8 mouse cellular contexts compared by ENCODE assay signal in the genomic region with DNA sequence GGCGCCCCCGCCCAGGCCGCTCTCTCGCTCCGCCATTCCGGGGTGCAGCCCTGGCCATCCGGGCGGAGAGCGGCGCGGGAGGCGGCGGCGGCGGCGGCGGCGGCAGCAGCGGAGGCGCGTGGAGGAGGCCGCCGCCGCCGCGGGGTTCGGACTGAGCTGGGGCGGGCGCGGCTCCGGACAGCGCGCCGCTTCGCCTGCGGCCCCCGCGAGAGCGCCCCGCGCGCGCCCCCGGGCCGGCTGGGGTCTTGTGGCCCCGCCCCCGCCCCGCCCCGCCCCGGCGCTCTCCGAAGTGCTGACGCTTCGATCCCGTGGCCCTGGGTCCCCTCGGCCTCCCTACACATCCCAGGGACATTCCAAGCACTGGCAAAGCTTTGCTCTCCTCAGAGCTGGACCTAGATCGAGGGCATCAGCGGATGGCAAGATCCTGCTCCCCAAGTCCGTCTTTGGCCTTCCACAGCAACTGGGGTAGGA. TPM values are rescaled to one million over a fixed set of nuclear protein-coding genes. Genes with fewer than 3 reads are reported as not detected.
A peak's percentile ranks its signal among the peaks of the same experiment; 100 is the strongest.
DNase-seq lines count a peak whose midpoint lies in the region; ATAC-seq and TF ChIP-seq lines count a peak whose summit lies in the region.

Mapk8ip1 (minus strand) TSS at position 173 of the 471 bp plus-strand sequence.

- H3K4me3 ChIP-seq in kidney, adult 2 months (ENCODE audit: insufficient read depth, low read depth, low read length) = peak within 1 kb of the TSS; percentile 49
- H3K4me3 ChIP-seq in cortical plate, adult 2 months (ENCODE audit: insufficient read depth, low read length) = peak within 1 kb of the TSS; percentile 93
- H3K4me3 ChIP-seq in hindbrain, embryonic 13.5 days = peak within 1 kb of the TSS; percentile 81
- H3K4me3 ChIP-seq in liver, adult 2 months (ENCODE audit: insufficient read depth, low read depth, low read length) = peak within 1 kb of the TSS; percentile 13; the same call in 1 of the 2 replicates
- H3K4me3 ChIP-seq in small intestine, adult 2 months (ENCODE audit: low read depth, low read length) = peak within 1 kb of the TSS; percentile 54

- H3K9ac ChIP-seq in hindbrain, embryonic 13.5 days = peak within 1 kb of the TSS; percentile 96
- H3K9ac ChIP-seq in liver, adult 2 months (ENCODE audit: low read depth, low read length) = no peak within 1 kb of the TSS; the same call in 1 of the 2 replicates

- H3K79me2 ChIP-seq in liver, adult 2 months (ENCODE audit: control insufficient read depth, insufficient read depth, low read length) = no peaks in the 10 kb centered on the region

- TF ChIP-seq CTCF in kidney, adult 2 months (conservative IDR thresholded peaks at IDR 0.05; ENCODE audit: insufficient read depth, insufficient read length, low read depth, low read length) = no peak
- TF ChIP-seq CTCF in cortical plate, adult 2 months (IDR thresholded peaks at IDR 0.05; ENCODE audit: extremely low read depth, insufficient read depth, low read length) = no peak
- no peak for TF ChIP-seq CTCF in liver, adult 2 months (IDR thresholded peaks at IDR 0.05; ENCODE audit: low read depth, low read length)
- TF ChIP-seq CTCF in small intestine, adult 2 months (IDR thresholded peaks at IDR 0.05; ENCODE audit: extremely low read depth, insufficient read length, insufficient replicate concordance, low read depth, low read length) = no peak

- WGBS in kidney, adult 2 months = 6% methylated on average over 54 of the region's 59 CpGs
- 1% methylated on average over 45 of the region's 59 CpGs for WGBS in hindbrain, embryonic 13.5 days
- WGBS in liver, adult 2 months = 5% methylated on average over 45 of the region's 59 CpGs
- WGBS in small intestine, adult 2 months = 4% methylated on average over 59 of the region's 59 CpGs

- H3K4me2 ChIP-seq in hindbrain, embryonic 13.5 days = peak within 1 kb of the TSS; percentile 83

- TF ChIP-seq POLR2A in kidney, adult 2 months (IDR thresholded peaks at IDR 0.05; ENCODE audit: low read depth, low read length) = no peak
- TF ChIP-seq POLR2A in cortical plate, adult 2 months (IDR thresholded peaks at IDR 0.05; ENCODE audit: extremely low read depth, insufficient read depth, low read length) = peak; percentile 54; the same call in 1 of the 2 replicates
- TF ChIP-seq POLR2A in liver, adult 2 months (IDR thresholded peaks at IDR 0.05; ENCODE audit: extremely low read depth, insufficient read depth, low read length) = no peak
- no peak for TF ChIP-seq POLR2A in small intestine, adult 2 months (IDR thresholded peaks at IDR 0.05; ENCODE audit: low read depth, low read length)

- H3K4me1 ChIP-seq in kidney, adult 2 months (ENCODE audit: control insufficient read depth, insufficient read depth, low read length) = peaks cover 17% of the 10 kb centered on the region; the same call in 1 of the 2 replicates
- peaks cover 16% of the 10 kb centered on the region; the same call in 1 of the 2 replicates for H3K4me1 ChIP-seq in cortical plate, adult 2 months (ENCODE audit: control insufficient read depth, insufficient read depth, low read length)
- H3K4me1 ChIP-seq in hindbrain, embryonic 13.5 days (replicated peaks) = peaks cover 66% of the 10 kb centered on the region
- peaks cover 3% of the 10 kb centered on the region; the same call in 1 of the 2 replicates for H3K4me1 ChIP-seq in liver, adult 2 months (ENCODE audit: control insufficient read depth, insufficient read depth, low read length)
- H3K4me1 ChIP-seq in small intestine, adult 2 months (ENCODE audit: control insufficient read depth, insufficient read depth, insufficient read length, low read length) = peaks cover 6% of the 10 kb centered on the region; the same call in 1 of the 2 replicates

- no peaks in the 10 kb centered on the region for H3K9me3 ChIP-seq in hindbrain, embryonic 13.5 days

- ATAC-seq in hindbrain, embryonic 13.5 days (ENCODE audit: low FRiP score) = peak; percentile 57

- peak; percentile 19 for DNase-seq in kidney, adult 2 months
- no peak for DNase-seq in kidney, adult 18-20 months
- DNase-seq in R1 (ENCODE audit: low read depth, low spot score) = peak; percentile 54
- DNase-seq in liver, adult 2 months (ENCODE audit: extremely low read depth, low read depth, low spot score) = no peak
- DNase-seq in c-Kit-positive CD71-positive TER-119-positive erythroid progenitor cells, embryonic 14.5 days (ENCODE audit: low spot score) = no peak

- no peaks in the 10 kb centered on the region for H3K27me3 ChIP-seq in kidney, adult 2 months (replicated peaks; ENCODE audit: control insufficient read depth, insufficient read depth, low read length)
- no peaks in the 10 kb centered on the region for H3K27me3 ChIP-seq in hindbrain, embryonic 13.5 days
- H3K27me3 ChIP-seq in liver, adult 2 months (ENCODE audit: control insufficient read depth, insufficient read depth, low read length) = peaks cover 2% of the 10 kb centered on the region; the same call in 1 of the 2 replicates
- peaks cover 10% of the 10 kb centered on the region for H3K27me3 ChIP-seq in small intestine, adult 2 months (ENCODE audit: control insufficient read depth, insufficient read depth, low read length)

- no peak within 1 kb of the TSS for H3K27ac ChIP-seq in kidney, adult 2 months (ENCODE audit: insufficient read depth, low read depth, low read length)
- peak within 1 kb of the TSS; percentile 89 for H3K27ac ChIP-seq in cortical plate, adult 2 months (ENCODE audit: insufficient read depth, low read length)
- H3K27ac ChIP-seq in hindbrain, embryonic 13.5 days = peak within 1 kb of the TSS; percentile 88
- H3K27ac ChIP-seq in liver, adult 2 months (replicated peaks; ENCODE audit: insufficient read depth, low read depth, low read length) = no peak within 1 kb of the TSS
- no peak within 1 kb of the TSS for H3K27ac ChIP-seq in small intestine, adult 2 months (ENCODE audit: insufficient read depth, low read depth, low read length)

- no peaks in the 10 kb centered on the region for H3K36me3 ChIP-seq in kidney, adult 2 months (ENCODE audit: control insufficient read depth, insufficient read depth, low read length)
- H3K36me3 ChIP-seq in hindbrain, embryonic 13.5 days = peaks cover 24% of the 10 kb centered on the region
- peaks cover 3% of the 10 kb centered on the region; the same call in 1 of the 2 replicates for H3K36me3 ChIP-seq in liver, adult 2 months (ENCODE audit: control insufficient read depth, insufficient read depth, low read length)
- peaks cover 3% of the 10 kb centered on the region for H3K36me3 ChIP-seq in small intestine, adult 2 months (ENCODE audit: control insufficient read depth, insufficient read depth, low read length)

RNA-seq across cellular contexts. Expression of gene Mapk8ip1, which starts in this region (rescaled TPM):
- polyA plus RNA-seq in kidney, adult 2 months (2012; rRNA removed) = 41.5 and 49.3 TPM in 2 replicates
- 320 and 321 TPM in 2 replicates for polyA plus RNA-seq in cortical plate, adult 2 months (2012; rRNA removed)
- 111 and 112 TPM in 2 replicates for polyA plus RNA-seq in hindbrain, embryonic 13.5 days (2015; fragmentation: Nextera tagmentation; extraction: Ambion mirVana)
- 0.65 and 1.0 TPM in 2 replicates for total RNA-seq in liver, adult 2 months (2014; rRNA removed)
- 1.3 and 1.6 TPM in 2 replicates for polyA plus RNA-seq in liver, adult 2 months (2012; rRNA removed)
- 4.7 and 5.3 TPM in 2 replicates for polyA plus RNA-seq in small intestine, adult 2 months (2012; rRNA removed)

Comparison
In these comparisons a context has a peak if more than half of its experiments do, and no peak if none do; other contexts are left out.
1. DNase-seq: peak in kidney, adult 2 months (single experiment) and R1 (single experiment); none in kidney, adult 18-20 months (single experiment), liver, adult 2 months (single experiment) and c-Kit-positive CD71-positive TER-119-positive erythroid progenitor cells, embryonic 14.5 days (single experiment).
2. H3K27ac ChIP-seq: peak in cortical plate, adult 2 months (single experiment) and hindbrain, embryonic 13.5 days (single experiment); none in kidney, adult 2 months (single experiment), liver, adult 2 months (single experiment) and small intestine, adult 2 months (single experiment).
3. H3K4me3 ChIP-seq: peak in every context shown above with its lines; median percentile 93 in cortical plate, adult 2 months; 81 in hindbrain, embryonic 13.5 days; 54 in small intestine, adult 2 months; 49 in kidney, adult 2 months; 13 in liver, adult 2 months.